Mouse (Mus musculus): ENCODE results near the gene Galnt12. TPM values are rescaled to one million over a fixed set of nuclear protein-coding genes. Genes with fewer than 3 reads are reported as not detected.

The Galnt12 gene
- polyA plus RNA-seq, 1 experiment, result not detected

- TF ChIP-seq GATA1 (IDR thresholded peaks at IDR 0.05; ENCODE audit: low read length), result no peak
These were observed 45.0 kb downstream of the Galnt12 start for GRCm38 (mm10) chr4:47136699-47137101.

GRCm38 (mm10) chr4:47137479-47137878, 45.8 kb downstream of the Galnt12 start:
- TF ChIP-seq GATA1 (IDR thresholded peaks at IDR 0.05; ENCODE audit: low read length), result no peak

GRCm38 (mm10) chr4:47138411-47138810, 46.7 kb downstream of the Galnt12 start:
- TF ChIP-seq GATA1 (IDR thresholded peaks at IDR 0.05; ENCODE audit: low read length), result no peak

- no peak for TF ChIP-seq GATA1 (IDR thresholded peaks at IDR 0.05; ENCODE audit: low read length)
These were observed 47.5 kb downstream of the Galnt12 start for GRCm38 (mm10) chr4:47138967-47139777.

- no peak for TF ChIP-seq GATA1 (IDR thresholded peaks at IDR 0.05; ENCODE audit: low read length)
These were observed 48.6 kb downstream of the Galnt12 start for GRCm38 (mm10) chr4:47140301-47140700.

GRCm38 (mm10) chr4:47141444-47142154, 49.9 kb downstream of the Galnt12 start:
- TF ChIP-seq GATA1 (IDR thresholded peaks at IDR 0.05; ENCODE audit: low read length), result no peak

GRCm38 (mm10) chr4:47143849-47144248, 52.1 kb downstream of the Galnt12 start:
- no peak for TF ChIP-seq GATA1 (IDR thresholded peaks at IDR 0.05; ENCODE audit: low read length)

GRCm38 (mm10) chr4:47145341-47145740, 53.6 kb downstream of the Galnt12 start:
- no peak for TF ChIP-seq GATA1 (IDR thresholded peaks at IDR 0.05; ENCODE audit: low read length)

GRCm38 (mm10) chr4:47146561-47146960, 54.9 kb downstream of the Galnt12 start:
- TF ChIP-seq GATA1 (IDR thresholded peaks at IDR 0.05; ENCODE audit: low read length), result no peak

GRCm38 (mm10) chr4:47149963-47150362, 58.3 kb downstream of the Galnt12 start:
- no peak for TF ChIP-seq GATA1 (IDR thresholded peaks at IDR 0.05; ENCODE audit: low read length)

GRCm38 (mm10) chr4:47150806-47151205, 59.1 kb downstream of the Galnt12 start:
- TF ChIP-seq GATA1 (IDR thresholded peaks at IDR 0.05; ENCODE audit: low read length), result no peak

- no peak for TF ChIP-seq GATA1 (IDR thresholded peaks at IDR 0.05; ENCODE audit: low read length)
These were observed 60.0 kb downstream of the Galnt12 start for GRCm38 (mm10) chr4:47151553-47152183.

GRCm38 (mm10) chr4:47161103-47161755, 69.5 kb downstream of the Galnt12 start:
- TF ChIP-seq GATA1 (IDR thresholded peaks at IDR 0.05; ENCODE audit: low read length), result no peak

GRCm38 (mm10) chr4:47161756-47162587, 70.3 kb downstream of the Galnt12 start:
- no peak for TF ChIP-seq GATA1 (IDR thresholded peaks at IDR 0.05; ENCODE audit: low read length)

GRCm38 (mm10) chr4:47172314-47172713, 80.6 kb downstream of the Galnt12 start:
- no peak for TF ChIP-seq GATA1 (IDR thresholded peaks at IDR 0.05; ENCODE audit: low read length)

Other genes with a start within 250 kb of the Galnt12 start
- gene Gabbr2, start 100.0 kb upstream of the Galnt12 start, polyA plus RNA-seq (2012), result not detected in 2 replicates
- not detected in 2 replicates for gene Anks6, start 34.5 kb upstream of the Galnt12 start, polyA plus RNA-seq (2012)
- gene Col15a1, start 116.3 kb downstream of the Galnt12 start, polyA plus RNA-seq (2012), result not detected in 2 replicates

Data from G1E-ER4 (cell line).